Mouse (Mus musculus) forelimb bud, embryonic 11.5 days (tissue): ENCODE data around the gene Bcor.
A peak's percentile ranks its signal among the peaks of the same experiment; 100 is the strongest.

Experiments
- DNase-seq: peaks from one replicate; pipeline ENCODE4 v3.0.0-alpha.2; 2012; ENCODE audit warnings: low read depth, low spot score

Bcor gene

GRCm38 (mm10) chrX:12127106-12127670, 33.0 kb downstream of the Bcor start:
- no peak for DNase-seq

DNA sequence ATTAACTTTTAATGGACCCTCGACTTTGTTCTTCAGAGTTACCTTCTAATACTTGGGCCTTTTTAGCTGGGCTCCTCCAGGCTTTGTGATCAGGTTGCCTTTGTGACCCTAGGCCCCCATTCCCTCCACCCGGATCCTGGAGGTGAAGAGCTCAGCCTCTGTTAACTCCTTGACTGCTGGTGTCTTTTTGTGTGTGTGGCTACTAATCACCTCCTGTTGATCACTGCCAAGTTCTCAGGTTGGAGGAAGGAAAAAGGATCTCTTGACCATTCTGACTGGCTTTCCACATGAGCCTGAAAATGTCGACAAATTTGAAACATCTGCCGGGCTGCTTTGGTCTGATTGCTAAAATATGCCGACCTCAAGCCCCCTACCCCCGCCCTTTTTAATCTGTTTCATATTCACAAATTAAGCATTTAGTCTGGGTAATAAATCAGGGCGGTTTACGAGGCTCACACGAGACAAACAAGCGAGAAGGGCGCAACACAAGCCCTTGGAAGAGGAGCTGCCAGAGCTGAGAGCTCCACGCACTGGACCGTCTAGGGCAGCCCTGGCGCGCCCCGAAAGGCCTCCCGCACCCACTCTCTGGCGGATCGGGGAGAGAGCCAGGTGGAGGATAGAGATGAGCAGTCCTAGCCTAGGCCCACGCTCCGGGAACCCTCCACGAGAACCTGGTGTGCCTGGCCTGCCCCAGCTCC, 33.6 kb downstream of the Bcor start:
- DNase-seq: peak; percentile 64

DNA sequence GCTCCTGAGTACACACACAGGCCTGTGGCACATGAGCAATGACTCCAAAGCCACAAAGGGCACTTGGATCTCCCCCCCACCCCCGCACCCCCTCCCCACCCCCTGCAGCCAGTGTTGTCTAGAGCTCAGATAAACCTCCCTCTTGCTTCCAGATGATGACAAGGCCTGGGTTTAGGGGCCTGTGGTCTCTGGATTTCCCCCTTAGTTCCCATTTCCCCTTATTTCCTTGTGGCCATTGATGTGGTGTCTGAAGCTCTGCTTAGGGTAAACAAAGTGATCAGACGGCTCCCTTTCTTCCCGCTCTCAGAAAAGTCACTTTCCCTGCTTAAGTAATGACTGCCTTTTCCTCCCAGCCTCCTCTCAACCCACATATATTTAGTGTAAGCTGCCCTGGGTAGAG, 35.6 kb downstream of the Bcor start:
- no peak for DNase-seq

- DNase-seq: no peak
Measured at GRCm38 (mm10) chrX:12123687-12124087, 36.5 kb downstream of the Bcor start.

GRCm38 (mm10) chrX:12122594-12123331, 37.4 kb downstream of the Bcor start:
- no peak for DNase-seq

DNA sequence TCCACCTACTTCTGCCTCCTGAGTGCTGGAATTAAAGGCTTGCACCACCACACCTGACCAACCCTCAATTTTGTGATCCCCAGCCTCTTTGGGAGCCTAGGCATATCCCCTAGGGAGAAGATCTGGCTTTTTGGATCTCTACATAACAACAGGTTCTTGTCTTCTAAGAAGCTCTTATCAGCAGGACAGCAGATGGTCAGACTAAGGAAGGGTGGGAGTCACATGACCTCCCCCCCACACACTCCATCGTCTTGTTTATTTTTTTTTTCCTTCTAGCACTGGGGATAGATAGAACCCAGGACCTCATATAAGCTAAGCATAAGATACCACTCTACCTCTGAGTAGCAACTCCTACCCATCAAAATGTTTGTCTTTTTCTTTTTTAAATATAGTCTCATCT, 40.7 kb downstream of the Bcor start:
- DNase-seq: no peak

DNA sequence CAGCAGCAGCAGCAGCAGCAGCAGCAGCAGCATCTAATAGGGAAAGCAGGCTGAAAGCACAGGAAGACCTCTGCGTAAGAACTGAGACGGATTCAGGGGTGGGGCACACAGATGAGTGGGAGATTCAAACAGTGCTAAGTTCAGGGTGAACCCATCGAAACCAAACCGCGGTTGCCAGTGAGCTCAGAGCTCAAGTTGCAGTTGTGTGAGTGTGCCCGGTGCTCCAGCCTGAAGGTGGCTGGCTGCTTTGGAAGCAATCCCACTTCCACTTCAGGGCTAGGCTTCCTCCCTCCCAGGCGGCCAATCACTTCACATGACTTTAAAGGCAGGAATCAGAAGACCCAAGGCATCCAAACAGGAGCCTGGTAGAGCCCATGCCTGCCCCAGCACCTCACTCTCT, 44.0 kb downstream of the Bcor start:
- no peak for DNase-seq

GRCm38 (mm10) chrX:12112166-12112565, 48.0 kb downstream of the Bcor start:
- DNase-seq: no peak

DNA sequence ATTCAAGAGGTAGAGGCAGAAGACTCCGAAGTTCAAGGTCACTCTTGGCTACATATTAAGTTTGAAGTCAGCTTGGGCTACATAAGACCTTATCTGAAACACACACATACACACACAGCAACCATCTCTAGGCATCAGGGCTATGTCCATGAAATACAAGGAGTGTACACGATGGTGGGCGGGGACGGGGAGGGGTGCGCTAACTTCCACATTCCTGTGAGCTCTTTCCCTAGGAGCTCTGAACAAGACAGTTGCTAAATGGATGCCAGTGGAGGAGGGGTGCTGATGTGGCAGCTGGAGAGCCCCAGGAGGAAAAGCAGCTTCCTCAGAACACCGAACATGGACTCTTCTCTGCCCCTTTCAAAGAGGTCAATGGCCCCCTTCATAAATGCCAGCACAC, 49.6 kb downstream of the Bcor start:
- DNase-seq: no peak

DNA sequence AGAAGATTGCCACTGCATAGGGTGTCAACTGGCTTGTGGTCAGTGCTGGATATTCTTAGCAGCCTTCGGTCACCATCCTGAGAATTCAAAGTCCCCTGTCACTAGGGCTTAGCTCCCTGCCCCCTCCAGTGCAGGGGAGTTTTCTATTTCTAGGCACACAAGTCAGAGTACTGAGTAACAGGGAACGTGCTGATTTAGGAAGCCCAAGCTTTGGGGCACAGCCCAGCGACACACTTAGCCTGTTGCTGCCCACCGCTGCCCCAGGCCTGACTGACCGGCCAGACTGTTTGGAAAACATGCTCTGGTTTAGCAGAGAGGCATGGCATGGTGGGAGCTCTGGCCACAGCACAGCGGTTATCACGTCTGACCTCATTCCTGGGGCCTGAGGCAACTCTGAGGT, 54.8 kb downstream of the Bcor start:
- no peak for DNase-seq

- no peak for DNase-seq
Measured at GRCm38 (mm10) chrX:12096783-12097526, 63.2 kb downstream of the Bcor start.

DNA sequence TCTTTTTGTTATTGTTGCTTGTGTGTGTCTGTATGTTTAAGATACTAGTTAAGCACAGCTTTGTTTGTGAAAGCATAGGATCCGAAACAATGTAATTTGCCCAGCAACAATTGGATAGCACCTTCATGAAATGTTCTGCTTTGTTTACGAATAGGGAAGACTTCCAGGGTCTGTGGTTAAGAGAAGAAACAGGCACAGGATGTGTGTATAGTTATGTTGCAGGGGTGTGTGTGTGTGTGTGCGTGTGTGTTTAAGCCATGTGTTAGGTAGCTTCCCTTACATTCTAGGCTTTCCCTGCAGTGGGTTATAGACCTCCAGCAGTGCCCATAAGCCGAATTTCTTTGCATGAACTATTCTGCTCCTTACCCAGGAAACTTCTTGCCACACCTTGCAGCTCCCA, 66.8 kb downstream of the Bcor start:
- no peak for DNase-seq

- no peak for DNase-seq
Measured at GRCm38 (mm10) chrX:12091431-12092061, 68.6 kb downstream of the Bcor start.

GRCm38 (mm10) chrX:12090871-12091404, 69.2 kb downstream of the Bcor start:
- no peak for DNase-seq

DNA sequence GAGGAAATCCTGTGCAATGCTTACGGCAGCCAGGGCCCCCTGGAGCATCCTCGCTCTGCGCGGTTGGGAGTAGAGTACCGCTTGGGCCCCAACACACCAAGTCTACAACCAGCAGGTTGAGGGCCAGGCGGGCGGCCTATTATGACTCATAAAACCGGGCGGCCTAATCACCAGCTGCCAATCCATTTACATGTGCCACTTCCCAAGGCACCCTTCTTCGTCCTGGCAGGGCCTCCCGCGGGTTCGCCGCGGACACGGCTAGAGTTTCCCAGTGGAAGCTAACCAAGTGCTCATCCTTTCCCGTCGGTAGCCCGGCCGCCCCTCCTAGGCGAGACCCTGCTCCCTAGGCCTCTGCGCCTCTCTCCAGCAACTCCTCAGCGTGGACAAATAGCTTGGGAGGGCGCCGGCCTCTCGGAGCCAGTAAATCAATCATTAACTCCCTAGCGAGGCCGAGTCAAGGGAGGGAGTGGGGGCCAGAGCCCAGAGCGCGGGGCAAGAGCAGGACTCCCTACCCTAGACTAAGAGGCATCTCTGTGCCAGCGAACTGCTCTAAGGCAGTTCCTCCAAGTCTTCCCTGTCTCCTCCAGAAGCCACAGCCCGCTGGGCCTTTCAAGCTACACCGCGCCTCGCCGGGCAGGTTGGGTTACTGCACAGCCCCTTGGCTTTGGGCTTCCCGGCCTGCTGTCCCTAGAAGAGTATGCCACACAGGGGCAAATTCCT, 69.8 kb downstream of the Bcor start:
- DNase-seq: no peak

GRCm38 (mm10) chrX:12089353-12090081, 70.6 kb downstream of the Bcor start:
- no peak for DNase-seq

DNA sequence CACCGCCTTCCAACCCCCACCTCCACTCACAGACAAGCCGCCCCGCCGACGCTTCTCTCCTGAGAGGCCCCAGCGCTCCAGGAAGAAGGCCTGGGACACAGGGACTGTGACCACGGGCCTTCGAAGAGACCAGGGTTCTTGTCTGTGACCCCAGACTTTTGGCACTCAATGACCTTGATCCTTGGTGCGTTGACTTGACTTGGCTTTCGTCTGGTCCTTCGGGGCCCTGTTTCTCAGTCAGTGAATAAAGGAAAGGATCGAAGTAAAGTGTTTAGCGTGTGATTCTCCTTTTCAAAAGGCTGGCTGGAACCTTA, 71.2 kb downstream of the Bcor start:
- no peak for DNase-seq

- no peak for DNase-seq
Measured at GRCm38 (mm10) chrX:12088301-12089026, 71.7 kb downstream of the Bcor start.

GRCm38 (mm10) chrX:12087511-12088300, 72.4 kb downstream of the Bcor start:
- DNase-seq: no peak
